Mouse (Mus musculus) heart, embryonic 16.5 days (tissue): Measurements from ENCODE around the gene Bcap29. TPM values are rescaled to one million over a fixed set of nuclear protein-coding genes. Genes with fewer than 3 reads are reported as not detected.

Experiments
- polyA plus RNA-seq: library from polyadenylated mRNA; unstranded; fragments of >200 nt; fragmentation: Nextera tagmentation; extraction: Ambion mirVana; gene quantifications from 2 replicates; pipeline ENCODE4 v1.2.1, GENCODE M21; 2015

The Bcap29 gene
- polyA plus RNA-seq, 1 experiment from 2014 or later: 50.0 TPM

Other genes with a start within 250 kb of the Bcap29 start
- gene Slc26a3, start 243.8 kb downstream of the Bcap29 start, polyA plus RNA-seq: 0.21 and 0.33 TPM in 2 replicates
- 8.4 and 9.4 TPM in 2 replicates for gene Cbll1, start 135.0 kb downstream of the Bcap29 start, polyA plus RNA-seq
- 0.27 and 0.88 TPM in 2 replicates for gene Slc26a4, start 74.7 kb downstream of the Bcap29 start, polyA plus RNA-seq
- gene Dus4l, start 20.2 kb upstream of the Bcap29 start, polyA plus RNA-seq: 7.1 and 7.4 TPM in 2 replicates
- 25.6 and 27.3 TPM in 2 replicates for gene Cog5, start 20.2 kb upstream of the Bcap29 start, polyA plus RNA-seq
- 7.5 and 8.1 TPM in 2 replicates for gene Gpr22, start 79.3 kb upstream of the Bcap29 start, polyA plus RNA-seq